Mouse (Mus musculus): Measurements from ENCODE around the gene Bud31.
A peak's percentile ranks its signal among the peaks of the same experiment; 100 is the strongest.
"Not testable (repeated sequence)": the region's sequence is repeated elsewhere in the genome, so short reads cannot be mapped to it uniquely, and the experiment has no call there.

The Bud31 gene

DNA sequence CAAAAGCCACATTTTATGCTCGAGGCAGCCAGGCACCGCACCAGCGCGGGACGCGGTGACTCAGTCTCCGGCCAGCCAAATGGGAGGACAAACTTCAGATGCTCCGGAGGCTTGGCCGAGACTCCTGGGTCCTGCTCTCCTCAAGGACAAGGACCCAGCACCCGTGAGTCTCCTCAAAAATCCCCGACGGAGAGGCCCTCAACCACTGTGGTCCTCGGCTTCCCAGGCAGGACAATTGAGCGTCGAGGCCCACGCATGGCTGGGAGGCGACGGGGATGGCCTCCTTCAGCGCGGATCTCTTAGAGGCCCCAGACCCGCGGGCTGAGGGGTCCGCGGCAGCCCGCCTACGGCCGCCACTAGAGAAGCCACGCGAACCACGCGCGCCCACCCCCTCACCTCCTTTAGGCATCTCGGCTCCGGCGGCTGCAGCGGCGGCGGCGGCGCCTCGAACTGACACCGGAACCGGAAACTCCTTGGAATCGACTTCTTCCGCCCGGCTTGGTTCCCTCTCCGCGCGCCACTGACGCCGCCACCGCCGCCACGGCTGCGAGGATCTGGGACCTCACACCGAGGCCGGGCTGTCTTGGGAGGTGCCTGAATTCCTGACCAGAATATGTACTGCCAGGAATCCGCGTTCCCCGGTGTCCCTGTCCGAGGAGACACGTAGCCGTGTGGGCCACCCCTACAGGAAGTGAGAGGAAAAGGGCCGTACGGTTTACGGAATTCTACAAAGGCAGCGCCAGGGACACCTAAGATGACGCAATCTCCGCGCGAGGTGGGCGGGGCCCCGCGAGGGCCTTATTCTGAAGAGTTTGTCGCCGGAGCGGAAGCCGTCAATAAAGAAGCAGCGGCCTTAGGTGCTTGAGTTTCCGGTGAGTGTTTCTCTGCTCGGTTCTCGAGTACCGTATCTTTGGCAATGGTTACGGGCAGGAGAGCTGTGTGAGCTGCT, at the start of gene Bud31, which contains the start of gene Pdap1:
Gene Bud31 (plus strand): TSS at position 792 of the 949 bp plus-strand sequence.
Gene Pdap1 (minus strand): TSS at position 668 of the 949 bp plus-strand sequence.
- peak; percentile 69 for DNase-seq (ENCODE audit: low read depth)

DNA sequence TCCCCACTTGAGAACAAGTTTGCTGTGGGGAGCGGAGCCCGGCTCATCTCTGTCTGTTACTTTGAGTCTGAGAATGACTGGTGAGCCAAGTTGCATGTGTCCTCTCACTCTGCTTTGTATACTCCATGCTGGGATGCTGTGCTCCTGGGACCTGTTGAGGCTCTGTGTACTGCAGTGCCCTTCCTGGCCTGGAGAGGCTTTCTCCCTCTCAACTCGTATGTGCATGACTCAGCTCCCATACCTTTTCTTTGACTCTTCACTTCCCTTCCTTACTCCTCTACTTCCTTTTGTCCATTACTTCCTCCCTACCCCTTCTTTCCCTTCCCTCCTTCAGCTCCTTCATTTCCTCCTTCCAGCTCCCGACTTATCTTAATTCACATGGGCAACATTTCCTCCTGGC, 44.0 kb upstream of the Bud31 start:
- DNase-seq (ENCODE audit: low read depth): no peak

DNA sequence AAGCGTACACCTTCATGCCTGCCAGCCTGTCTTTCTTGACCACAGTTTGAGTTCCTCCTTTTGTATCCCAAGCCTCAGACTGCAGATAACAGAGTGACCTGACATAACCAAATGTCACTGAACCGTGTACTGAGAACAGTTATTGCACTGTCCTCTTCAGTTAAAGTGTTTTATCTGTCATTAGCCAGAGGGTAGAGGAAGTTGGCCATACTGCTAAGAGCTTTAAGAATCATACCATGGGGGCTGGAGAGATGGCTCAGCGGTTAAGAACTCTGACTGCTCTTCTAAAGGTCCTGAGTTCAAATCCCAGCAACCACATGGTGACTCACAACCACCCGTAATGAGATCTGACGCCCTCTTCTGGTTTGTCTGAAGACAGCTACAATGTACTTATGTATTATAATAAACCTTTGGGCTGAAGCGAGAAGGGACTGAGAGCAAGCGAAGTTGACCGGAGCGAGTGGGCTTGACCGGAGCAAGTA, 41.8 kb upstream of the Bud31 start:
- DNase-seq (ENCODE audit: low read depth): no peak

DNA sequence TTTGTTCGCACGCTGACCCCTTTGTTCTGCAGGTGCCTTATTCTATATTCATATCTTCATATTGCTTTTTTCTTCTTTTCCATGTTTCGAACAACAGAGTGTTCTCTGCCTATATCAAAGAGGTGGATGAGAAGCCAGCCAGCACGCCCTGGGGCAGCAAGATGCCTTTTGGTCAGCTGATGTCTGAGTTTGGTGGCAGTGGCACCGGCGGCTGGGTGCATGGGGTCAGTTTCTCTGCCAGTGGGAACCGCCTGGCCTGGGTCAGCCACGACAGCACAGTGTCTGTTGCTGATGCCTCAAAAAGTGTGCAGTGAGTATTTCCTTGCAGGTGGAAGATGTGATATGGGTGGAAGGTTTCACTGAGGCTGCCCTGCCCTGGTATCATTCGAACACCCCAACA, 39.2 kb upstream of the Bud31 start:
- DNase-seq (ENCODE audit: low read depth): no peak

DNA sequence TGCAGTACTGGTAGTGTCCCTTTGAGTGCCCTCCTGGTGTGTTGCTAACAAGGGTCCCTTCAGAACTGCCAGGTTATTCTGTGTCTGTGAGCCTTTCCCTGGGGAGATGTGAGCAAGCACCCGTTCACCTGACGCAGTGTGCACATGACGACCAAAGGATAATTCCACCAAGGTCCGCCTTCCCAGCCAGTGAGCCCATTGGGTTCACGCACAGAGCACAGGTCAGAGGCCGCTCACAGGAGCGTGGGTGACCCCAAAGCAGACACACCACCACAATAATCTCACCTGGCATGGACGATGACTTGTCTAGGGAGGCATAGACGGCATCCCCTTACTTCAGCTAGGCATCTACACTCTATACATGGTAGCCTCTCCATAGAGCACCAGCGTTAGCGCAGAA, 38.7 kb upstream of the Bud31 start:
- DNase-seq (ENCODE audit: low read depth): not testable (repeated sequence)

DNA sequence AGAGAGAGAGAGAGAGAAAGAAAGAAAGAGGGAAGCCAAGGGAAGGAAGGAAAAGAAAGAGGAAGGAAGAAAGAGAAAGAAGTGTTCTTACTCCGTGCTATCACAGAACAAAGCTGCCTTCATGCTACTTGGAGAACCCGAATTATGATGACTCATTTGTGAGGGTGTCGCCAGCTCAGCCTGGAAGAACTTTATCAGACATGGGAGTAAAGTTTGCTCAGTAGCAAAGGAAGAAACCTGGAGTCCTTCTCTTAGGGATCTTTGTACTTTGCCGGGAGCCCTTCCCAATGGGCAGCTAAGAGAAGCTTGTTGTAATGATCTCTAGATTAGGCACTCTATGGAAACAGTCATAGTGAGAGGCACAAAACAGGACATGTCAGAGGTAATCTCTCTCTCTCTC, 37.5 kb upstream of the Bud31 start:
- peak; percentile 51 for DNase-seq (ENCODE audit: low read depth)

DNA sequence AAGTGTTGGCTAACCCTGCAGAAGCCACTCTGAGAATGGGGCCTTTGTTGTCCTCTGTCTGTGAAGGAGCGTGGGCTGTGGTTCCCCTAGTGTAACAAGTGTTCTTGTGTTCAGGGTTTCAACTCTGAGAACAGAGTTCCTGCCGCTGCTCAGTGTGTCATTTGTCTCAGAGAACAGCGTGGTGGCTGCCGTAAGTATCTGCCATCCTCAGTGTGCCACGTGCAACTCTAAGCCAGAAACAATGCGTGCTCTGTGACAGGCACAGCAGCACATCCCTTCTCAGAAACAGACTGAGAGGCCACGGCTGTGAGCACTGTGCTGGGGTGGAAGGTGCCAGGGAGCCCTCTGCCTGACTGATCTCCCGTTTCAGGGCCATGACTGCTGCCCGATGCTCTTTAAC, 35.8 kb upstream of the Bud31 start:
- DNase-seq (ENCODE audit: low read depth): no peak

DNA sequence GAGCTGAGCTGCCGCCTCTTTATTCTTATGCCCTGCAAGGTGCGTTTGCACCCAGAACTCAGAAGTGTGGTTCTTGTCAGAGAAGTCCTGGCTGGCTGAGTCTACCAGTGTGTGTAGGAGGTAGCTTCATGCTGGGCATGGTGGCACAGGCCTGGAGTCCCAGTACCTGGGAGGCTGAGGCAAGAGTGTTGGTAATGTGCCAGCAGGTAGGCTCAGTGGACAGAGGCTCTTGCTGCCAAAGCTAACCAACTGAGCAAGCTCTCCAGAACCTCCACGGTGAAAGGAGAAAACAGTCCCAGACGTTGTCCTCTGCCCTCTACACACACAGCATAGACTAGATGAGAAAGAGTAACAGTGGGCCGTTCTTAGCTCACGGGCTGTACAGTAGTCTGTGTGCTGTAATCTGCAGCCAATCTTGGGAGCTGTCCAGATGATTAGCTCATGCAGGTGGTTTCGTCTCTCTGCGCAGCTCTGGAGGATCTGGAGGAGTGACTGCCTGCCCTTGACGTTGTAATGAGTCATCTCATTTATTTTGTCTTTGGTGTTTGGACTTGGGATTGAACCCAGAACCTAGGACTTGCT, 34.4 kb upstream of the Bud31 start:
- no peak for DNase-seq (ENCODE audit: low read depth)

DNA sequence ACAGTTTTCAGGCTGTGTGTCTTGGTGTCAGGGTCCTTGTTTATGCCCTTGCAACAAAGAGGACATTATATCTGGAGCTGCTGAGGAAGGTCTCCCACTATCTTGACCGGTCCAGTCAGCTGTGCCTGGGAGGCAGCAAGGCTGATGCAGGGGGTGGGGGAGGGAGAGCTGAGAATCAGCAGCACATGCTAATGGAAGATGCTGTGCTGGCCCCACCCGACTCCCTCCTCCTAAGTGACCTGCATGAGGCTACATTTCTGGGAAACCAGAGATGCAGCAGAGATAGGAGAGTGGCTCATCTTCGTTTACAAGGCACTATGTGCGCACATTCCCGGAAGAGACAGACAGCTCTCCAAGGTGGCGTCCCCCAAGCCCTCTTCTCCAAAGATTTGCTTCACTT, 29.8 kb upstream of the Bud31 start:
- DNase-seq (ENCODE audit: low read depth): no peak

DNA sequence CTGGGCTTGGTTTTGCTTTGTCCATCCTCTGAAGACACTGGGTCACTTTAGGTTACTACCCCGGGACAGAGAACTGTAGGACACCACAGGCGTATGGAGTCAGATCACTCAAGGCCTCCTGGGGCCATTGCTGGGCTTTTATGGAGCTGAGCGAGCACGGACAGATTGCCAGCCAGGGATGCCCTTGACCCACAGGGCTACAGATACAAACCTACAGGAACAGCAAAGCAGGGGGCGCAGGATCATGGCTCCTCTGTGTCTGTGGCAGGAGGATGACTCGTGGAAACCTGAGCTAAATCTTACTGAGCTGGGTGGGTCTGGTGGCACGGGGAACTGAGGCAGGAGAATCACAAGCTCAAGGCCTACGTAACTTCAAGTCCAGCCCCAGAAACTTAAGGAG, 27.6 kb upstream of the Bud31 start:
- DNase-seq (ENCODE audit: low read depth): no peak

DNA sequence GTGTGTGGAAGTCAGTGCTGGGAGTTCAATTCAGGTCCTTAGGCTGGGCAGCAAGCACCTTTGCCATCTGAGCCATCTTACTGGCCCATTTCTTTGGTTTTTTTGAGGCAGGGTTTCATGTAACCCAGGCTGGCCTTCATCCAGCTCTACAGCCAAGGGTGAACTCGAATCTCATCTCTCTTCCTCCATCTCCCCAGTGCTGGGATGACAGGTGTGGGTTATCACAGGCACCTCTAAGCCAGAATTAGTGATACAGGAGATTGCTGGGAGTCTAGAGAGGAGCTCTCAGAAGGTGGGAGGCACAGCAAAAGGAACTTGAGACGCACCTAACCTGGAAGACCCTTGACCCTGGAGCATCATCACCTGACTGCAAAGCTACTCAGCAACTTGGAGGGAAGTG, 26.7 kb upstream of the Bud31 start:
- DNase-seq (ENCODE audit: low read depth): no peak

DNA sequence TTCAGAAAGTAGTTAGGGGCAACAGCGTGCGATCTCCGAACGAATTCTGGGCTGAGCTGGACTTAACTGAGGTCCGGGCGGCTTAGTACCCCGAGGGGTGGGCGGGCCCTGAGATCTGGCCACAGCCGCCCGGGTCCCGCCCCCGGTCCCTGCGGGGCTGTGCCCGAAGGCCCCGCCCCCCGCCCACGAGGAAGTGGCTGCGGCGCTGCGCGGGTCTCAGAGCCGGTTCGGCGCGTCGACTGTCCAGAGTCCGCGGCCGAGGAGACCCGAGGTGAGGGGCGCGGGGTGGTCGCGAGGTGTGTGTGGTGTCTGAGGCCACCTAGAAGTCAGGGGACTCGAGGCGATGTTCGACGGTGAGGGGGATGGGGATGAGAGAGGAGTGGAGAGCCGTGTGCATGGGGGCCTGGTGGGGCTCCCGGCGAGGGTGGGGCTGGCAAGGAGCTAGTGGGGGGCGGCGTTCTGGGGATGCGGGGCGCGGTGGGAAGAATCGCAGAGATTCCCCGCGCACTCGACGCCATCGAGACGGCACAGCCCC, 26.0 kb upstream of the Bud31 start, which contains the start of gene Arpc1b:
Gene Arpc1b (plus strand): TSS at position 145 of the 535 bp plus-strand sequence.
- DNase-seq (ENCODE audit: low read depth): no peak

DNA sequence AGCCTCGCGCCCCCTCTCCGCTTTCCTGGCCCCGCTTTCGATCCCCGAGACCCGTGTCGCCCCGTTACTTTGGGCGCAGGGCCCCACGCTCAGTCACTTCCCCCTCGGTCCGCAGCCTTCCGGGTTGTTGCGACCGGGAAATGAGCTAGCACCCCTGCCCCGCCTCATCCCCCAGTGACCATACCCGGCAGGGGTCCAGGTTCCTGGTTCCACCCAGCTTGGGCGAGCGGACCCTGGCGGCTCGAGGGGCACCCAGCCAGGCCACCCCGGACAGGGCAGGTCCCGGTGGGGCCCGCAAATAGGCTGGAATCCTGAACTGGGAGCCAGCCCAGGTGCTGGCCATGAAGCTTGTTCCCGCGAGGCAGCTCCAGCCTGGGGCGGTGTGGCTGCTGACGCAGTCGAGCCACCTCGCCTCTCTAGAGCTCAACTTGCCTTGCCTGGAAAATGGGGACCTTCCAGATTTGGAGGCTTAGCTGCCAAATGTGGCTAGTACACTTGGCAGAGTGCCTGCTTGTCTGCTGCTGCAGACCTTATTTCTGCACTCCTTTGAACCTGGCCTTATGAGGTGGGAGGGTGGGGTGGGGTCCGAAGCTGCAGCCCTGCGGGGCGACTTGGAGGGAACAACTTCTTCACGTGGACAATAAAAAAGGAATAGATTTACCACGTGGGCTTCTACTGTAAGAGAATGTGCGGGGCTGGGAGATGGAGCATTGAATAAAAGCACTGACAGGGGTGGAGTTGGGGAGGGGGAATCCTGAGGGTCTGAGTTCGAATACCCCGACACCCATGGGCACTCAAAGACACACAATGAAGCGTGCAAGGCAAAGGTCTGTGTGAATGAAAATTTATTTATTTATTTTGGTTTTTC, 25.3 kb upstream of the Bud31 start:
- DNase-seq (ENCODE audit: low read depth): no peak

DNA sequence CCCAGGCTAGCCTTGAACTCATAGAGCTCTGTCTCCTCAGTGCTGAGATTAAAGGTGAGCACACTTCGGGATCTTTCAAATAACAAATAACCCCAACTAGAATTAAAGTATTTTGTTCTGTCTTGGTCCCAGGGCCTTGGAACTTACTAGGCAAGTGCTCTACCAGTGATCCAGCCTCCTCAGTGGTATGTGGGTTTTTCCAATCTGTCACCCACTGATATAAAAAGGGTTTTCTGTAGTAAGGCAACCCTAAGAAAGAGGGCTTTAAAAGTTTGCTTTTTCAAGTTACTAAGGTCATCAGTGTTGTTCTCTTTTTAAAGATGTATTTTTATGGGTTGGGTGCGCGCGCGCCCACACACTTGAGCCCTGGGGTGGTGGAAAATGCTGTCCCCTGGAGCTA, 24.4 kb upstream of the Bud31 start:
- DNase-seq (ENCODE audit: low read depth): no peak

DNA sequence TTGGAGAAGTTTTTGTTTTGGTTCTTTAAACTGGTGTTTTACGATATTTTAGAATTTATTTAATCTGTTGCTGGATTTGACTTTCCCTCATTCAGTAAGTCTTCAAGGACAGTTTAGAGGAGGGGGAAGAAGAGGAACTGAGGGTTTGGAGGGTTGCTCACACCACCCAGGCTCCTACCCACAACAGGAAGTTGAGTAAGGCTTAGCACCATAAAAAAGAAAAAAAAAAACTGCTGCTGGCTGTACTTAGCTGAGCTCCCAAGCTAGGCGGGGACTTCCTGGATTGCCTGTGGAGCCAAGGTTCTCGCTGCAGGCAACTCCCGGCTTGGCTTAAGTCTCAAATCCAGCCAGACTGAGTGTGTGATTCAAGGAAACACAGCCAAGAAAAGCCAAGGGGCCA, 23.8 kb upstream of the Bud31 start:
- peak; percentile 91 for DNase-seq (ENCODE audit: low read depth)

DNA sequence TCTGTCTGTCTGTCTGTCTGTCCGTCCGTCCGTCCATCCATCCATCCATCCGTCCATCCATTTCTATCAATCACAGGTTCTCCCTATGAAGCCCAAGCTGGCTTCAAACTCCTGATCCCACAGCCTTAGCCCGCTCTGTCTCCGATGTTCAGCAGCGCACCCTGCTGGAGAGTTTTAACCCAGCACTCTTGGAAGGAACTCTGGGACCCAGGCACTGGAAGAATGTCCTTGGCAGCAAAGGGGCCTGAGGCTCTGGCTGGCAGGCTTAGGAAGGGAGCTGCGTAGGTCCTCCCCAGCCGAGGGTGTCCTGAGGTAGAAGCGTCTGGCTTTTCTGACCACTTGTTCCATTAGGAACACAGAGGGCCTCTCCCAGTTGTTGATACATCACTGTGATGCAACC, 23.2 kb upstream of the Bud31 start:
- DNase-seq (ENCODE audit: low read depth): peak; percentile 65

DNA sequence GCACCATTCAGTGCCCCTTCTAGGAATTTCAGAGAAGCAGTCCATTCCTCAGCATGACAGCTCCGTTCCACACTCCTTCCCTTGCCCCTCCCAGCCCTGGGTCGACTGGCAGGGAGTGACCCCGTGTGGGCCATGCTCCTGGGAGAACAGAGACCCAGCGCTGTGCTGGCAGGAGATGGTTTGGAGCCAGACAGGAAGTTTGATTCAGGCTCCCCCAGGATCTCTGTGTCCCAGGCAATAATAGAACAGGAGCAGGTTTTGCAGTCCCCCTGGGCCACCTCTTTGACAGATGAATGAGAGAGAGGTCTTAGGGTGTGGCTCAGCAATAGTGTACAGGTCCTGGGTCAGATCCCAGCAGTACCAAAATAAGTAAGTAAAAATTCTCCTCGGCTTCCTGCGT, 22.2 kb upstream of the Bud31 start:
- DNase-seq (ENCODE audit: low read depth): no peak

DNA sequence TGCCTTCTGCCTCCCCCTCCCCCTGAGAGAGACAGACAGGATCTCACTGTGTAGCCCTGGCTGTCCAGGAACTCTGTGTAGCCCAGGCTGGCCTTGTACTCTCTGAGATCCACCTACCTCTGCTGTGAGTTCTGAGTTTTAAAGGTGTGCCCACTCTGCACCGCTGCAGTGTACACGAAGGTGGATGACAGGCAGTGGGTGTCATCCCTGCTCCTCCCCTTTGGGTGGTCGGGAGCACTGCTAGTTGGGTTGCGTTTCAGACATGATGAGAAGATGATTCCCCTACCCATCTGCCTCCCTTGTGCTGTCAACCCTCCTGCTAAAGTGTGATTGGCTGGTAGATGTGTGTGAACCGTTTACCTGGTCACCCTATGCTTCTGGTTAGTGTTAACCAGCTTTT, 21.7 kb upstream of the Bud31 start:
- no peak for DNase-seq (ENCODE audit: low read depth)

DNA sequence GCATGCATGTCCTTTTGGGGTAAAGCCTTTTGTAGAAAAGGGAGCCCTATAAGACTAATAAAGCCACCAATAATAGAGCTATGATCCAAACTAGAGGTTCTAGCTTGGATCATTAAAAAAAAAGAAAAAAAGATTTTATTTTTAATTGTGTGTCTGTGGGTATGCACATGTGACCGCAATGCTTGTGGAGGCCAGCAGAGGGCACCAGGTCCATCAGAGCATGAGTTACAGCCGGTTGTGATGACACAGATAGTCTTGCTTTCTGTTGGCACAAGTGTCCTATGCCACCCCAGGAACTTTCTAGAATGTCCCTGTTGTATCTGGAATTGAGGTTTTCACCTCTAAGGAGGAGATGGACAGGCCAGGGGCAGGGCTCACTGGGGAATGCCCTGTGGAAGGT, 20.8 kb upstream of the Bud31 start:
- no peak for DNase-seq (ENCODE audit: low read depth)

DNA sequence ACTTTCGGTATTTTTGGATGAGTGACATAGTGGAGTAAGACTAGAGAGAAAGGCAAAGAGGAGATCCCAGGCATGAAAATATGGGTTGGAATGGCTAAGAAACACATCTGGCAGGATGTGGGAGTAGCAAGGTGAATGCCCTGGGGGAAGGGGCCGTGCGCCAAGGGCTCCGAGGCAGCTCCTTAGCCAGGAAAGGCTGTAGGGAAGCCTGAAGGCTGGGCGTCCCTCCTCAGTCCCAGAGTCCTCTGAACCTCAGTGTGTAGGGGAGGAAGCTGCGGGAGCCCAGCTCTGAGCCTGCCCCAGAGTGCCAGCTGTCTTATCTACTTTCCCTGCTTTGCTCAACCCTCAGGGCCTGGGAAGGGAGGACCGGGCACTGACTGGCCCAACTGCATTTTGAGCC, 19.2 kb upstream of the Bud31 start:
- DNase-seq (ENCODE audit: low read depth): no peak

DNA sequence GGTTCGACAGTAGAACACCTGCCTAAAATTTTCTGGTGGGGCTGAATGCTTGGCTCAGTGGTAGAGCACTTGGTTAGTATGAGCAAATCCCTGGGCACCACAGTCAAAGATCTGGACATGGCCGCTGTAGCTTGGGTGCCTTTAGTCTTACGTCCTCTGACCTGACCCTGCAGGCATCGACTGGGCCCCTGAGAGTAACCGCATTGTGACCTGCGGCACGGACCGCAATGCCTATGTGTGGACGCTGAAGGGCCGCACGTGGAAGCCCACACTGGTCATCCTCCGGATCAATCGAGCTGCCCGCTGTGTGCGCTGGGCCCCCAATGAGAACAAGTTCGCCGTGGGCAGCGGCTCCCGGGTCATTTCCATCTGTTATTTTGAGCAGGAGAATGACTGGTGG, 16.8 kb upstream of the Bud31 start:
- no peak for DNase-seq (ENCODE audit: low read depth)

DNA sequence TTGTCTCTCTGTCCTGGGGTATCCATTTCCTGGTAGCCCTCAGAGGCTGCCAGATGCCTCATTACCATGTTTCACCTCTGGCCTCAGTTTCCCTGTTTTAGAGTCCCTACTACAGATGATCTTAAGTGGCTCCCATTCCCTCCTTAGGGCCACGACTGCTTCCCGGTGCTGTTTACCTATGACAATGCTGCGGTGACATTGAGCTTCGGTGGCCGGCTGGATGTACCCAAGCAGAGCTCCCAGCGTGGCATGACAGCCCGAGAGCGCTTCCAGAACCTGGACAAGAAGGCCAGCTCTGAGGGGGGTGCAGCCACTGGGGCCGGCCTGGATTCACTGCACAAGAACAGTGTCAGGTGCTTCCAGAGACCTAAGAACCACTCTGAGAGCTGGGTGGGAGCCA, 13.6 kb upstream of the Bud31 start:
- DNase-seq (ENCODE audit: low read depth): no peak

Measured in fibroblast of lung, adult 2 months (primary cell).